In the genomic region with DNA sequence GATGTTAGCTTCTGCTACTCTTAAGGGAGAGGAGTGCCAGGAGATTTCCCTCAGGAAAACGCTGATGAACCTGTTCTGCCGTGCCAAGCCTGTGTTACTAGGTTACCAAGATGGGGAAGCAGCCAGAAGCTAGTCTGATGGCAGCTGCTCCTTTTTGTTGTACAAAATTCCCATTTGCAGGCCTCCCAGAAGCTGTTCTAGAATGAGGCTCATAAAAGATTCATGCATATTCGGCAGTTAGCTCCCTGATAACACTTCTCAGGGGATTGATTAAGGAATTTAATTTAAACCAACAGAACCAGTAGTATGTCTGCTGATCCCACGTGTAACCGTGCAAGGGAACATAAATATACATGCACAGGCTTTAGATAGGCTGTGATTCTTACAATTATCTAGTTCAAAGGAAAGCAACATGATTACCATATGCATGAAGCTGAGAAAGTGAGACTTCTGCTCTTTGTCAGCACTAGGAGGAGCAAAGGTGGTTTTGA, we compare ENCODE assay signal across 9 mouse cellular contexts.
DNase-seq lines count a peak whose midpoint lies in the region; ATAC-seq and TF ChIP-seq lines count a peak whose summit lies in the region.
"Had no signal": no experiment of that assay in that cellular context is flagged by ENCODE, and none has a peak within 500 bp of the region (broad histone marks: within the 10 kb centered on the region; RNA-seq: fewer than 3 reads in every experiment).

No protein-coding gene starts in this region.

- H3K4me3 ChIP-seq in limb, embryonic 14.5 days (replicated peaks; ENCODE audit: low read length) = no peak overlapping the region
- no peak overlapping the region for H3K4me3 ChIP-seq in limb, embryonic 10.5 days
- no peak overlapping the region for H3K4me3 ChIP-seq in hindbrain, embryonic 10.5 days
- H3K4me3 ChIP-seq: heart, embryonic 15.5 days had no signal

- no peaks in the 10 kb centered on the region for H3K27me3 ChIP-seq in limb, embryonic 14.5 days (ENCODE audit: control insufficient read depth, insufficient read depth, low read length)
- no peaks in the 10 kb centered on the region for H3K27me3 ChIP-seq in limb, embryonic 10.5 days (ENCODE audit: low read depth, poor library complexity, severe bottlenecking)
- no peaks in the 10 kb centered on the region for H3K27me3 ChIP-seq in hindbrain, embryonic 10.5 days (ENCODE audit: insufficient read depth, poor library complexity, severe bottlenecking)
- H3K27me3 ChIP-seq: heart, embryonic 15.5 days had no signal

- no peaks in the 10 kb centered on the region for H3K4me1 ChIP-seq in limb, embryonic 14.5 days (ENCODE audit: control insufficient read depth, insufficient read depth, low read length)
- no peaks in the 10 kb centered on the region for H3K4me1 ChIP-seq in limb, embryonic 10.5 days
- H3K4me1 ChIP-seq in hindbrain, embryonic 10.5 days (replicated peaks) = peaks cover 9% of the 10 kb centered on the region; the same call in 1 of the 2 replicates
- H3K4me1 ChIP-seq: heart, embryonic 15.5 days had no signal

- peak; percentile 7 for DNase-seq in limb, embryonic 14.5 days (ENCODE audit: low spot score)
- no peak for DNase-seq in limb, embryonic 10.5 days (ENCODE audit: low spot score)
- peak; percentile 16 for DNase-seq in hindbrain, embryonic 10.5 days (ENCODE audit: low spot score)
- peak; percentile 73 to 91 for DNase-seq in left cerebral cortex, postnatal 14 days (ENCODE audit: low spot score in 2 of 2)
- DNase-seq in right cerebral cortex, postnatal 36 days (ENCODE audit: low spot score in 2 of 2) = peak; percentile 46 to 67
- DNase-seq in spleen, postnatal 10 days (ENCODE audit: low spot score in 2 of 2) = no peak
- no peak for DNase-seq in adrenal gland, adult (ENCODE audit: inconsistent age in 2 of 2, low spot score in 1 of 2)

- no peaks in the 10 kb centered on the region for H3K36me3 ChIP-seq in limb, embryonic 14.5 days (ENCODE audit: control insufficient read depth, insufficient read depth, low read length)
- no peaks in the 10 kb centered on the region for H3K36me3 ChIP-seq in limb, embryonic 10.5 days
- no peaks in the 10 kb centered on the region for H3K36me3 ChIP-seq in hindbrain, embryonic 10.5 days
- H3K36me3 ChIP-seq: heart, embryonic 15.5 days had no signal

- ATAC-seq in limb, embryonic 14.5 days (ENCODE audit: low FRiP score, low read depth) = no peak
- no peak for ATAC-seq in granulocyte monocyte progenitor cell, adult 5-6 weeks (replicated peaks; ENCODE audit: poor library complexity, severe bottlenecking)

- no peak overlapping the region for H3K9ac ChIP-seq in limb, embryonic 14.5 days (ENCODE audit: low read depth, low read length, severe bottlenecking)
- H3K9ac ChIP-seq: heart, embryonic 15.5 days had no signal

- H3K27ac ChIP-seq in limb, embryonic 14.5 days (replicated peaks; ENCODE audit: low read depth, low read length) = no peak overlapping the region
- H3K27ac ChIP-seq in limb, embryonic 10.5 days = no peak overlapping the region
- no peak overlapping the region for H3K27ac ChIP-seq in hindbrain, embryonic 10.5 days
- H3K27ac ChIP-seq: heart, embryonic 15.5 days had no signal

- TF ChIP-seq POLR2A in limb, embryonic 14.5 days (IDR thresholded peaks at IDR 0.05; ENCODE audit: borderline replicate concordance, extremely low read depth, insufficient read depth, insufficient read length) = no peak

- WGBS in limb, embryonic 14.5 days = 58% methylated on average over 5 of the region's 5 CpGs
- WGBS in limb, embryonic 10.5 days = 73% methylated on average over 5 of the region's 5 CpGs
- WGBS in hindbrain, embryonic 10.5 days = 43% methylated on average over 5 of the region's 5 CpGs

- no peaks in the 10 kb centered on the region for H3K9me3 ChIP-seq in limb, embryonic 14.5 days (ENCODE audit: control insufficient read depth, low read length)
- H3K9me3 ChIP-seq in limb, embryonic 10.5 days (replicated peaks) = no peaks in the 10 kb centered on the region
- H3K9me3 ChIP-seq in hindbrain, embryonic 10.5 days = no peaks in the 10 kb centered on the region
- H3K9me3 ChIP-seq: heart, embryonic 15.5 days had no signal

- intact Hi-C loops in left cerebral cortex, postnatal 14 days (cut with DNase I) = loop anchor here (10.0 kb wide), 1 partner anchor 88 kb away; no protein-coding TSS in a partner anchor

- H3K4me2 ChIP-seq in limb, embryonic 14.5 days (replicated peaks; ENCODE audit: low read depth, low read length, severe bottlenecking) = no peak overlapping the region
- H3K4me2 ChIP-seq: heart, embryonic 15.5 days had no signal

Comparison
In these comparisons a context has a peak if more than half of its experiments do, and no peak if none do; other contexts are left out.
1. DNase-seq: peak in limb, embryonic 14.5 days (single experiment), hindbrain, embryonic 10.5 days (single experiment), left cerebral cortex, postnatal 14 days (2 of 2) and right cerebral cortex, postnatal 36 days (2 of 2); none in limb, embryonic 10.5 days (single experiment), spleen, postnatal 10 days (0 of 2) and adrenal gland, adult (0 of 2).